Mouse (Mus musculus): ENCODE measurements around the gene Dach1.

Dach1 gene

DNA sequence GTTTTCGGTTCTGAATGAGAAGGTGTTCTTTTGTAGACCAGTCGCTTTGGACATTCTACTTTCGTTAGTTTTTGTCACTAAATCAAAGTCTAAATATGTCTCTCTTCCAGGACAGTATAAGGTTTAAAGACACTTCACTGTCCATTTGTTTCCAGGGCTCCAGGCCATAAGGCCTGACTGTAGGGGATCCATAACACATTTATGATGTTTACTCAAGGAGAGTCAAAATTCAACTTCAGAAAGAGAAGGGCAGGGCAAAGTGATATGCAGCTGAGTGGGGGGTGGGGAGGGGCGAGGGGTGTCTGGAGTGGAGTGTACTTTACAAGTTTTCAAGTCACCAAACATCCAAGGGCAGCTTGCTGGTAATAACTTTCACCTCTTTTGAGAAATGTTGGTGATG is 146.0 kb downstream of the Dach1 start:
- DNase-seq, result no peak

DNA sequence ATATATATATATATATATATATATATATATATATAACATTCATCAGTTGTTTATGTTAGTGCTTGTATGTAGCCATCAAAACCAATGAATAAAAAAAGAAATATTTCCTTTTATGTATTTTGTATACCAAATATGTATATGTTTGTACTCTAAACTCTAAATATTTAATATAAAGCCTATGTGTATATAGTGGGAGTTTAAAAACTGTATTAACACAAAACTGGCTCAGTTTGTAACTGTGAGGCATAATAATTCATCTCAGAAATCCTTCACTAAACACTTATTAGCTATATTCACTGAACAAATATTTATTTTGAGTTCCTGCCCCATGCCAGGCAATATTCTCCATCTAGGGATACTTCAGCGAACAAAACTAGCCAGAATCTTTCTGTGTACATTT is 155.5 kb downstream of the Dach1 start:
- DNase-seq, result no peak

DNA sequence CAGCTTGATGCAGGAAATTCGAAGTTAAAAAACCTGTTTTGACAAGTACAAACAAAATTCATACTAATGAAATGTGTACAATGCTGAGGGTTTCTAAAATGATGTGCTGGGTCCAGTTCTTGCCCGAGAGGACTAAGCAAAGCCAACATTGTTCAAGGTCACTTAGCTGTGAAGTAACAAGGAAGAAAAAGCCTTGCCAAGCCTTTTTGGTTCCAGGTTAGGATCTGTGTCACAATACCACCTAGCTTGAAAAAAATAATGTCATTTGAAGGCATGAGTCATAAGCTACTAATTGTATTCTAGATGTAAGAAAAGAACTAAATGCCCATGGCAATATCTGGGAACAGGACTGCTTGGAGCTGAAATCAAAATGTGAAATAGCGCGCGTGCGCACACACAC is 161.1 kb downstream of the Dach1 start:
- no peak for DNase-seq

DNA sequence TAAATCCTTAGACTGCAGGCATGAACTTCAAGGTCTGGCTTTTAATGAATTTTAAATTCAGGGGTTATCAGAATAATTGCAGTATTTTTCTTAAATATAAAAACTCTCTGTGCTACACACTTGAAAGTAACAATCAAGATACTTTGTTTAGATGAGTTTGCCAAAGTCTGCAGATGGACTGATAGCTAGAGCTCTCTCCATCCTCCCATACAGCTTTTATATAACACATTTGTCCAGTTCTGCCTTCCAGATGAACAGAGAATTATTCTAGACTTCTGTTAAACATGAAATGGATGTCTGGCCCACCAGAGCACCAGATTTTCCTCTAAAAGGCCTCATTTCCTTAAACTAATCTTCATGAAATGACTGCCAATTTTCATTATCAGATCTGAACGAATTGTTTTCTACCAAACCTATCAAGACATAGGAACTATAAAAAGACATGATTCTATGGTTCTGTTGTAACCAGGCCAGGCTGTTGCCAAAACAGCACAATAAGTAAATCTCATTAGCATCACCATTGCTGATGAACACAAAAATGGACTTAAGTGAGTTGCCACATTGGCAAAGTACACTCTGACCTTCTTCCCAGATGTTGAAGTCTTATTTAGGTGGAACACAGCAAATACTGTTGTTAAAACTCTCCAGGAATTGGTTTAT is 167.4 kb downstream of the Dach1 start:
- DNase-seq, result no peak

DNA sequence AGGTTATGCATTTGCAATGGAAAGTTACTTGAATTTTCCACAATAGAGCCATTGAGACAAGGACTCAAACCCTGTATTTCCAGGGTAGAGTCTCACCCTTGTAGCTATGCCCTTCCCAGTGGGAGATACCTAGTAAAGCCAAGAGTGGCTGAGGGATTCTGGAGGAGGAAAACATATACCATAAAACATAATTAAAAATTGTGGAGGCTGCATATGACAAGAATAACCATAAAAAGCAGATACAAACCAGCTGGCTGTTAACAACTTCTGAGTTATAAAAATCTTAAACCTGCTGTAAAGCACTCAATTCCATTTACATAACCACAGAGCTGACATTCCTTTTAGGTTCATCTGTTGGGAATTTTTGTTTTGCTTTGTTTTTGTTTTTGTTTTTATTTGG is 171.0 kb downstream of the Dach1 start:
- no peak for DNase-seq

DNA sequence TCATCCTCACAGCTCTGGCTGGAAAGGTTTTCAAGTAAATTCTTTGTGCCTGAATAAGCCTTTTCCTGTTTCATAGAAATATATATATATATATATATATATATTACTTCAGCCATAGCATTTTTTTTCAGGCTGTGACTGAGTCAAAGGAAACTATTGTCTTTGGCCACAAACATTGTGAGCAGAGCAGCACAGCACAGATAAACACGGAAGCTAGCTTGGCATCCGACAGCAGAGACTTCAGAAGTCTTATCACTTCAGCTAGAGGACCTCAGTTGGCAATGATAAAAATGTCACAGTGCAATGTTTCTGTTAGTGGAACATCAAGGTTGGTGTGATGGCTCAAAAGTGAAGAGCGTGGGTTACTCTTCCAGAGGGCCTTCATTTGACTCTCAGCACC is 186.3 kb downstream of the Dach1 start:
- DNase-seq, result no peak

DNA sequence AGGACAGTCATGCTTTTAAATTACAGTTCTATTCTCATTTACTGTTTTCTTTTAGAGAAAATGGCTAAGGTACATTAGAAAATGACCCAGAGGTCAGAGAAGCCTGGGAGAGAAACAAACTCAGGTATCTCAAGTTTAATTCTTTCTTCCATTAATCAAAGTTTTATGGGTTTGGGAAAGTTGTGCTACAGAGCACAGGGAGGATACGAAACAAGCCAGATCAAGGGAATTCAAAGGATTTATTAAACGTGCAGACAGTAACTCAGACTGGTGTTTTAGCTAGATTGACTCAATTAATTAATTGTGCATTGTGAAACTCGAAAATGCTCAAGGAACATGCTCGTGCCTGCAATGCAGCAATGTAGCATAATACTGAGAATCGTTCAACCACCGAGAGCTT is 186.9 kb downstream of the Dach1 start:
- no peak for DNase-seq

DNA sequence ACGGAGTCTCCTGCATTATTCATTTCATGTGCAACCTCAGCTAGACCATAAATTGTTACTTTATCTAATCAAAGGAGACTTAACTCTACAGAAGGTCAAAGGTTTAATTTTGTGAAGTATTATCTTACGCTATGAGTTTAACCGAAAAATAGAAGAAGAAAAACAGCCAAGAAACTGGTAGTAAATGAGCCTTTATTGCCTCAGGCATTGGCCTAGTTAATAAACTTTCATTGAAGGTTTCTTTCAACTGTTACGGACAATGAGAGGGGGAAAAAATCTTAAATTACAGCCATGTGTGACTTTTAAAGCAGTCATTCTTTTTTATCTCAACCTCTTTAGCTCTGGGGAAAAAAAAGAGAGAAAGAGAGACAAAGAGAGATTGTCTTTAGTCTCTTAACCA is 188.7 kb downstream of the Dach1 start:
- no peak for DNase-seq

DNA sequence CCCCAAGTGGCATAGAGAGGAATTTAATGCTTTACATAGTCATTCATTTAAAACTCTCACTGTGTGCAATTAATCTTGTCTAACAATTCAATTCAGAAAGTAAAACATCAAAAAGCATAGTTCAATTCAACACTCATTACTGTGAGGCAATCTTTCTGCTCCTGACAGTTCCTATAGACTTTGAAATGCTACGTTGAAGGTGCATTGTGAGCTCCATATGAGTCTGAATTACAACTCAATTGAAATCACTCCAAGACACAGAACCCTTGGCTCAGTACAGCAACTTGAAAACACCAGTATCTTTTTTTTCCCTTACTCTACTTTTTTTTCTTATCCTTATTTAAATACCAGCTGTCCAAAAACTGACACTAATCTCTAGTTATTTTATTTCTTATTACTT is 193.5 kb downstream of the Dach1 start:
- no peak for DNase-seq

DNA sequence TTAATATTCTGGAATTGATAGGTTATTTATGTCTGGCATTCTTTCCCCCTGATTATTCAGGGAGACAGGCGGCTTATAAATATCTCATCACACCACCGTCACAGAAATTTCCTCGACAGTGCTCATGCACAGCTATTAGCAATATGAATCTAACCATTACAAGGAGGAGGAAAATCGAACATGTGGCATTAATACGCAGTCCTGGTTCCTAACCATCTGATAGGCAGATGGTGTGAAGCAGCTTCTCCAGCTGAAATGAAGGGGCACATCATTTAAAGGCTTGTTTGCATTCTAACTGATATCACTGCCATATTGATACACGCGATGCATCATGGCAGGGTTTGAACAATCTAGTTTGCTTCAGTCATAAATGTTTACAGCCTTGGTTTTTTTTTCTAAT is 194.1 kb downstream of the Dach1 start:
- no peak for DNase-seq

DNA sequence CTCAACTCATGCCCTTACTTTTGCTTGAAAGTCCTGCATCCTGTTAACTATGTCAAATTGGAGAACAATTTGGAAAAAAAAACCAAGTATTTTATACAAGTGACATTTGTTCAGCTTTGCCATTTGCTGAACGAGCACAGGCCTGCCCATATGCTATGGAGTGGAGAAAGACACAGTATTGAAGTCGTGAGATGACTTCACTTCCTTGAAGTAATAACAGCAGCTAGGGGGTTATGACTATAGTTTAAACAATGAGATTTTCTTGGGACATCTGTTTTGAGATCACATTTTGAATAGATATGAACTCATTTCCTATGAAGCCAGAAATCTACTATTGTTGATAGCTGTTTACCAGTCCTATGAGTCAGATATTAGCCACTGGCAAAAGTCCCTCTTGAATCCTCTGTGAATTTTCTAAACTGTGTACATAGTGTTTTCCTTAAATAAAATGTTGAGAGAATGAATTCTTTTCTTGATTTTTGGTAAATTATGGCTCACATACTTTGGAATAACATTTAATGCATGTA is 205.0 kb downstream of the Dach1 start:
- no peak for DNase-seq

DNA sequence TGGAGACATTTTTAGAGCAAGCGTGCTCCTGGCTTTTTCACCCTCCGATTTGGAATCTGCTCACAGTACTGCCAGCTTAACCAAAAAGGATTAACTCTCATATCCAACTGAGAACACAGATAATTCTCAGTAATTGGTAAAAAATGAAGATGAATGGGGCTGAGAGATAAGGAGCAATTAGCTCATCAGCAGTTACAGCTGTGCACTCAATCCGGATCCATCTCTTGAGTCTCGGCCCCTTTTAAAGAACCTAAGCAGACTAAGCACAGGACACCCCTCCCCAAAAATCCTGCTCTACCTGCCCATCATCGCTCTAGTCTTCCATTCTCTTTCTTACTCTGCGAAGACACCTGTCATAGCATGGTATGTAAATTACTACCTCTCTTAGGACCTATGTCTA is 205.9 kb downstream of the Dach1 start:
- no peak for DNase-seq

DNA sequence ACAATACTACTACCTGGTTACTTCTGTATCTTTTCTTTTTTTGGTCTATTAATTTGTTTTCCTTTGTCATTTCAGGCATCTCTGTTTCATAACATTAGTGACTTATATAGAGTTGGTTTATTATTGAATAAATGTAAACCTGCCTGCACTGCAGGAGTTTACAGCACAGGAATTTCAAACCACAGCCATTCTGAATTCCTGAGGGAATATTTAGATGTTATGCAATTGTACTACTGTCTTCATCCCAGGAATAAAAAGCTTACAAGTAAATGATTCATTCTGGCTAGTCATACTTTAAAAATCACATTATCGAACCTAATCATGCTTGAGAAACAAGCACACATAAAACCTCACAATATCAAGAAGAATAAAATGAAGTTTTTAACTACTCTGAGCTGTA is 213.2 kb downstream of the Dach1 start:
- DNase-seq, result no peak

DNA sequence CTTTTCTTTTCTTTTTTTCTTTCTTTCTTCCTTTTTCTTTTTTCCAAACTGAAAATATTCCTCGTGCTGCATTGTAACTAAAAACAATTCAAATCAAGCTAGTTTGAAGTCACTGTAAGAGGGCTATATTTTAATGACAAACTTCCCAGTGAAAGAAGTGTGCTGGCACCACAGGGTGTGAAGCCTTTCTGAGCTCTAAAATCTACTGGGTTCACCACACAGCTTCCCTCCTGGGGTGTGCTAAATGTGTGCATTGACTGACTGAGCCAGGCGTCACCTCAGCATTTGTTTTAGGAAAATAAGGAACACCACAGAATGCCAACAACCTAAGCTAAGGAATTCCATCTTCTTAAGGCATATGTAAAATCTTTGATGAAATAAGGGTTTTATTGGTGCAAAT is 224.1 kb downstream of the Dach1 start:
- DNase-seq, result no peak

DNA sequence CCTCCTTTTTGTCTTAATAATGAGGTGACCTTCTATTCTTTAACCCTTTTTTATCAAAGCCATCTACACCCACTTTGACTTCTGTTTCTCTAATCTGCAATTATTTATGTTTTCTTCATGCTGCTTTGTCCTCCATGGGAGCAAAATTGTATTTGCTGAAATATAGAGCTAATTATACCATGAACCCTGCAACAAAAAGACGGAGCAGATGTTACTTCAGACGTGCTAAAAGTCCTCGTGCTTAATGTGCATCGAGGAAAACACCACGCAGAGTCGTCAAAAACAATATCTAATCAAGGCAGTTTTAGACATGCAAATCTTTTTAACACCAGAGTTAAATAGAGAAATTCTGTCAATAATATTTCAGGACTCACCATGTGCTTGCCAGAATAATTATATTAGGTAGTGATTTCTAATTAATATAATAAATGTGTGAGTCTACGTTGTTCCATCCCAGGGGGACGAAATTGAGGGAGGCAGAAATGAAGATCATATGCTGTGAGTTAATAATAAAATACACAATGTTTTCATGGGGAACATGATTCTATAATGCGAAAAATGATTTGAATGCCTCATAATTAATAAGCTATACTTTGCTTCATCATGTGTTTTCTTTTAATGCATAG is 224.8 kb downstream of the Dach1 start:
- DNase-seq, result no peak

DNA sequence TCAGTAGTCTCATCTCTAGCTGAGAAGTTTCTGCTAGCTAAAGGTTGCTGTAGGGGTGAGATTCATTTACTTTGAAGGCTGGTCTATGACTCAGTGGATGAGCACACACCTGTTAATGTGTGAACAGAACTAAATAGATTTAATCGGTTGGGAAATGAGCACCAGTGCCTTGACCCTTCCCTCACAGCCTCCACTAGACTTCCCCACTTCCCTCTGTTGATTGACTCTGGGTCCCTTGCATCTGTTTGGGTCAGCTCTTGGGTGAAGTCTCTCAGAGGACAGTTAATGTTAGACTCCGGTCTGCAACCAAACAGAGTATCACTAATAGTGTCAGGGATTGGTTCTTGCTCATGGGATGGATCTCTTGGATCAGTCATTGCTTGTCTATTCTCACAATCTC is 227.2 kb downstream of the Dach1 start:
- DNase-seq, result no peak

DNA sequence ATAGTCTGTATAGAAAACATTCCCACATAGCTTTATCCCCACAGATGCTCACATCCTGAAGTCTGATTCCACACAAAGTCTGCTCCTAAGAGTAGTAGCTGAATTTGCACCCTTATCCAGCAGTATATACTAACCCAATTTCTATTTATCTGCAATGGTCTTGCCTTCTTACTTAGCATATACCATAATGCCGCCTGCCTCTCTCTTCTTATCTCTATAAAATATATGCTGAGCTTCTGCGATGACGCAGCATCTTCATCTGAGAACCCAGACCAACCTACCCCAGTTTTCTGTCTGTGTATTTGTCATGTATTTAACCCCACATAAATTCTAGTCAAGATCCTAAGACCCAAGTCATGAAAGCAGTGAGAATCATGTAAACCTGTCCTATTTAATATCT is 272.9 kb downstream of the Dach1 start:
- DNase-seq, result no peak

DNA sequence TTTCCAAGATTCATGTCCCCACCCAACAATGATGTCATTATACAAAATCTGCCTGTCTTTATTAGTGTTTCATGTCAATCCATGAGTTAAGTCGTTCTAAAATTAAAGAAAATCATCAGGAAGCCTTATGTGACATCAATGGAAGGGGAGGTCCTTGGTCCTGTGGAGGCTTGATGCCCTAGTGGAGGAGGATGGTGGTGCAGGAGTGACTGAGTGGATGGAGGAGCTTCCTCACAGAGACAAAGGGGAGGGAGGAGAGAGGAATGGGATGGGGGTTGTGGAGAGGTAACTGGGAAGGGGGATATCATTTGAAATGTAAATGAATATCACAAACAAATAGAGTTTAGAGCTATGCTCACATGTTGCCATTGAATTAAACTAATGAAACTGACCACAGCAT is 287.6 kb downstream of the Dach1 start:
- no peak for DNase-seq

DNA sequence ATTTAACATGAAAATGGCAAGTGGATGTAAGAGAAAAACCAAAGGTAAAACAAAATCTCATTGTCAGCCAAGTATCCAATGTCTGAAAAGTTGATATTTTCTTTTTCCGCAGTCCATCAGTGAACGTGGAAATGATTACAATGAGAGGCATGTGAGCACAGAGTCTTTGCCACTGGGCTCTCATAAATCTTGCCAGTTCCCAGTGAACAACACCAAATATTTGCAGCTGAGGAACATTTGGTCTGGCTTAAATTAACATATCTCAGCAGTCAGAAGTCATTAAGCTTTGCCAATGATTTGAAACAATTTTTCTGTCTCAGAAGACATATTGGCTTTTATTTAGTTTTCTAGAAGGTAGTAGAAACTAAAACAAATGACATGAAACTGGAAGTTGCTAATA is 298.6 kb downstream of the Dach1 start:
- no peak for DNase-seq

DNA sequence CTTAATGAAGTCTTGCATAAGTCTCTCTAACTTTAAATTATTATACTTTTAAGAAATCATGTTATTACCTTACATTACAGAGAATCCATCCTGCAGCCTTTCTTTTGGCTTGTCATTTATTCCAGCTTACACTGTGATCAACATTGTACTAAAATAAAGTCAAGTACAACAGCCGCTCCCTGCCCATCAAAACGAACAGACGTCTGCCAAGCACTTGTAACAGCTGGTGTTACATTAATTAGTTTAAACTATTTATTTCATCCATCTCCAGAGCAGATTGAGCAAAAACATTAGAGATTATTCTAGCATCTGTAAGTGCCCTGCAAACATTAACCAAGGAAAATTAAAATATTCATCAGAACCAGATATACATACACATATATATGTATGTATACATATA is 311.2 kb downstream of the Dach1 start:
- no peak for DNase-seq

DNA sequence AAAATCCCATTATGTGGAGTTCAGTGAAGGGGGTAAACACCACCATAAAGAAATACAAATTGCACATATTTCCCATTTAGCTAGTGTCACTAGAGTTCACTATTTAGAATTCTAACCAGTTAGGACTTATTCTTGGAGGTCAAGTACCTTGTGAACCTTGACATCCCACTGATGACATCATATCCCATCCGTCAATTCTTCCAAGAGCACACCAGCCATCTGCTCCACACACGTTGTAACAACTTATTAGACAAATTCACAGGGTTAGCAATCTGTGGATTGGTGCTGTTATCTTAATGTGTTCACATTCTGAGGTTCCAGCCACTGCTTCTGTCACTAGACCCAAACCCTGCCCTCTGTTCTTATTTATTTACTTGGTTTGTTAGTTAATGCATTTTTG is 312.3 kb downstream of the Dach1 start:
- DNase-seq, result no peak

DNA sequence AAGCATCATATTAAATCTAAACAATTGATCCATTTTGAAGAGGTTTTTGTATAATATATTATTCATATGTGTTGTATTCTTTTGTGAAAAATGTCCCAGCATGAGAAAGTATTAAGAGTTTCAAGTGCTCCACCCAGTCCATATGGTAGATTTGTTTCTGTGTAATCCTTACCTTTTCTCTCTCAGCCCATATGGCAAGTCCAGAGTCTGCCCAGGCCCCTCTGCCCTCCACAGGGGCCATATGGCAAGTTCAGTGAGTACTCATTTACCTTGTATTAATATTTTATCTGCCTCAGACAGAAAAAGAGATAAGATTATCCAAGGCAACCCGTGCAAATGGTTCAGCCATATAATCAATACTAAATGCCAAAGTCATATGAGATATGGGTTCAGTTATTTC is 314.2 kb downstream of the Dach1 start:
- DNase-seq, result no peak

DNA sequence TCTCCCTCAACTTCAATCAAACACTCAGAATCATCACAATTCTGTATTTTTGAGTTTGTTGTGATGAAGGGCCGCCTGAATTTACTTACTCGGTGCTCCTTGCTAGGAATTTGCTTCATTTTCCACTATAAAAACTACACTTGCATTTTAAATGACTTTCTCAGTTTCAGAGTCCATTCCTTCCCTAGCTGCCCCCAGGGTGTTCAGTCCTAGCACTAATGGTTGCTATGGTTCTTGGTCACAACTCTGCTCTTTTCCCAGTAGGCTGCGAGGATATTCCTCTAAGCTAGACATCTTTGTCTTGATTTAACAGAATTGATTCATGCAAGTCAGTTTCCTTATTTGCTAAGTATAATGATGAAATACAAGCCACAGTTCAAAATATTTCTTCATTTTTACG is 319.1 kb downstream of the Dach1 start:
- no peak for DNase-seq

DNA sequence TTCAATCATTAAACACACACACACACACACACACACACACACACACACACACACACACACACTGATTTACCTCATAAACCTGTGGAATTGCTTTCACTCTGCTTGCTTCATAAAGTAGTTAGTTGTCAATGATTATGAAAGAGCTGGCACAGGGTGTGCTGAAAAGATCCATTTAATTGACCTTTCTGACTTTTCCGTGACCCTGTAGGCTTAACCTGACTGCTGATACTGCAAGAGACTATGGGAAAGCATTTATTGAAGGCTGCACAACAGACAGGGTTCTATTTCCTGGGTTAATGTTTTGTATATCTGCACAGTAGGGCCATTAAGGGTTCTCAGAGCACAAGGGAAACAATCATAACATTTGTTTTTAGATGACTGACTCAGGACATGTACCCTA is 321.9 kb downstream of the Dach1 start:
- DNase-seq, result no peak

DNA sequence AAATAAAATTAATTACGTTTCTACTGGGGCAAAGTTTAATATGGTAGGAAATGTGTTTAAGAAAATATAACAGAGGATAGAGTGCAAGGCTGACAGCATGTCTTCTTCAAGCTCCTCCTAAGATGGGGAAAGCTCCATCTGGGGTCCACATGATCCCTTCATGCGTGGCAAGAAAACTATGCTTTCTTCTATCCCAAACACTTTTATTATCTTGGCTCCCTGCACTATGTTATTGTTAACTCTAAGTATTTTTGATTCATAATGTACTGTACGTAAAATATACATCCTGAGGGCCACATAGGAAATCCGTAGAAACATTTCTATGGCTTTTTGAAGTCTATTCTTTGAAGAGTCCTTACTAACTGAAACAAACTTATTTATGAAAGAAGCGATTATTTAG is 330.3 kb downstream of the Dach1 start:
- DNase-seq, result no peak

All from cerebellum, adult 11 months (tissue).